Mouse (Mus musculus): ENCODE measurements around the gene Sar1a. TPM values are rescaled to one million over a fixed set of nuclear protein-coding genes. Genes with fewer than 3 reads are reported as not detected.
A peak's percentile ranks its signal among the peaks of the same experiment; 100 is the strongest.

Sar1a gene
- polyA plus RNA-seq, 1 experiment from 2014 or later = 166 TPM

GRCm38 (mm10) chr10:61695703-61696559, 15.8 kb downstream of the Sar1a start:
- Histone ChIP-seq H3K4me3 (ENCODE audit: low read depth, low read length) (peak overlapping the region; percentile 98), H3K4me2 (peak overlapping the region; percentile 100), H3K9me3 (ENCODE audit: control insufficient read depth, low read length) (no peaks in the 10 kb centered on the region), H3K27me3 (replicated peaks; ENCODE audit: control insufficient read depth, insufficient read depth, low read length) (no peaks in the 10 kb centered on the region), H3K4me1 (replicated peaks; ENCODE audit: control insufficient read depth, insufficient read depth, low read length) (peaks cover 15% of the 10 kb centered on the region), H3K36me3 (ENCODE audit: control insufficient read depth, insufficient read depth, low read length) (peaks cover 26% of the 10 kb centered on the region), H3K27ac (ENCODE audit: low read depth, low read length) (peak overlapping the region; percentile 55), H3K9ac (ENCODE audit: low read depth, low read length) (peak overlapping the region; percentile 86)
- peak; percentile 47 for ATAC-seq (replicated peaks; ENCODE audit: low FRiP score)
- WGBS = under 1% methylated on average over 106 of the region's 111 CpGs
- DNase-seq (ENCODE audit: low spot score) = peak; percentile 58

- H3K36me3 ChIP-seq (ENCODE audit: control insufficient read depth, insufficient read depth, low read length) = peaks cover 21% of the 10 kb centered on the region
Observed at GRCm38 (mm10) chr10:61696560-61696823, 16.4 kb downstream of the Sar1a start.

GRCm38 (mm10) chr10:61697028-61697427, 16.9 kb downstream of the Sar1a start:
- ATAC-seq (replicated peaks; ENCODE audit: low FRiP score) (no peak), DNase-seq (ENCODE audit: low spot score) (no peak)
- Histone ChIP-seq H3K36me3 (ENCODE audit: control insufficient read depth, insufficient read depth, low read length) (peaks cover 16% of the 10 kb centered on the region), H3K27me3 (replicated peaks; ENCODE audit: control insufficient read depth, insufficient read depth, low read length) (no peaks in the 10 kb centered on the region), H3K4me3 (ENCODE audit: low read depth, low read length) (peak overlapping the region; percentile 98), H3K4me2 (peak overlapping the region; percentile 100), H3K4me1 (replicated peaks; ENCODE audit: control insufficient read depth, insufficient read depth, low read length) (peaks cover 15% of the 10 kb centered on the region), H3K27ac (ENCODE audit: low read depth, low read length) (no peak overlapping the region), H3K9ac (ENCODE audit: low read depth, low read length) (peak overlapping the region; percentile 86), H3K9me3 (ENCODE audit: control insufficient read depth, low read length) (no peaks in the 10 kb centered on the region)
- WGBS = 82% methylated on average over 2 of the region's 2 CpGs

More at GRCm38 (mm10) chr10:61696560-61696823, 16.4 kb downstream of the Sar1a start:
- Histone ChIP-seq H3K4me1 (replicated peaks; ENCODE audit: control insufficient read depth, insufficient read depth, low read length) (peaks cover 15% of the 10 kb centered on the region), H3K27me3 (replicated peaks; ENCODE audit: control insufficient read depth, insufficient read depth, low read length) (no peaks in the 10 kb centered on the region), H3K4me2 (peak overlapping the region; percentile 100), H3K27ac (ENCODE audit: low read depth, low read length) (peak overlapping the region; percentile 25; the same call in 1 of the 2 replicates), H3K9me3 (ENCODE audit: control insufficient read depth, low read length) (no peaks in the 10 kb centered on the region), H3K9ac (ENCODE audit: low read depth, low read length) (peak overlapping the region; percentile 86), H3K4me3 (ENCODE audit: low read depth, low read length) (peak overlapping the region; percentile 98)
- ATAC-seq (replicated peaks; ENCODE audit: low FRiP score) (no peak), DNase-seq (ENCODE audit: low spot score) (no peak)
- WGBS = 6% methylated on average over 19 of the region's 19 CpGs

- Histone ChIP-seq H3K27ac (ENCODE audit: low read depth, low read length) (no peak overlapping the region), H3K9ac (ENCODE audit: low read depth, low read length) (no peak overlapping the region), H3K4me1 (replicated peaks; ENCODE audit: control insufficient read depth, insufficient read depth, low read length) (peaks cover 5% of the 10 kb centered on the region; the same call in 1 of the 2 replicates), H3K36me3 (ENCODE audit: control insufficient read depth, insufficient read depth, low read length) (peaks cover 7% of the 10 kb centered on the region), H3K9me3 (ENCODE audit: control insufficient read depth, low read length) (no peaks in the 10 kb centered on the region), H3K4me3 (ENCODE audit: low read depth, low read length) (no peak overlapping the region), H3K4me2 (no peak overlapping the region), H3K27me3 (replicated peaks; ENCODE audit: control insufficient read depth, insufficient read depth, low read length) (no peaks in the 10 kb centered on the region)
- 81% methylated on average over 4 of the region's 4 CpGs for whole genome bisulfite sequencing
- no peak for DNase-seq (ENCODE audit: low spot score)
- no peak for ATAC-seq (replicated peaks; ENCODE audit: low FRiP score)
Observed at GRCm38 (mm10) chr10:61704663-61705062, 24.6 kb downstream of the Sar1a start.

GRCm38 (mm10) chr10:61706412-61707375, 26.6 kb downstream of the Sar1a start:
- ATAC-seq (replicated peaks; ENCODE audit: low FRiP score) = no peak
- Histone ChIP-seq H3K9me3 (ENCODE audit: control insufficient read depth, low read length) (no peaks in the 10 kb centered on the region), H3K4me3 (ENCODE audit: low read depth, low read length) (no peak overlapping the region), H3K9ac (ENCODE audit: low read depth, low read length) (no peak overlapping the region), H3K4me2 (no peak overlapping the region), H3K4me1 (replicated peaks; ENCODE audit: control insufficient read depth, insufficient read depth, low read length) (peaks cover 5% of the 10 kb centered on the region; the same call in 1 of the 2 replicates), H3K27ac (ENCODE audit: low read depth, low read length) (no peak overlapping the region), H3K27me3 (replicated peaks; ENCODE audit: control insufficient read depth, insufficient read depth, low read length) (no peaks in the 10 kb centered on the region), H3K36me3 (ENCODE audit: control insufficient read depth, insufficient read depth, low read length) (peaks cover 7% of the 10 kb centered on the region)
- no peak for DNase-seq (ENCODE audit: low spot score)
- 68% methylated on average over 6 of the region's 6 CpGs for WGBS

- no peak overlapping the region for H3K9ac ChIP-seq (ENCODE audit: low read depth, low read length)
- no peaks in the 10 kb centered on the region for H3K27me3 ChIP-seq (replicated peaks; ENCODE audit: control insufficient read depth, insufficient read depth, low read length)
- no peak for DNase-seq (ENCODE audit: low spot score)
- no peaks in the 10 kb centered on the region for H3K9me3 ChIP-seq (ENCODE audit: control insufficient read depth, low read length)
- H3K36me3 ChIP-seq (ENCODE audit: control insufficient read depth, insufficient read depth, low read length) = no peaks in the 10 kb centered on the region
- WGBS = 61% methylated on average over 3 of the region's 3 CpGs
- no peak overlapping the region for H3K4me2 ChIP-seq
- ATAC-seq (replicated peaks; ENCODE audit: low FRiP score) = no peak
- H3K4me3 ChIP-seq (ENCODE audit: low read depth, low read length) = no peak overlapping the region
- no peak overlapping the region for H3K27ac ChIP-seq (ENCODE audit: low read depth, low read length)
- H3K4me1 ChIP-seq (replicated peaks; ENCODE audit: control insufficient read depth, insufficient read depth, low read length) = peaks cover 5% of the 10 kb centered on the region; the same call in 1 of the 2 replicates
Observed at GRCm38 (mm10) chr10:61713601-61714000, 33.5 kb downstream of the Sar1a start.

GRCm38 (mm10) chr10:61714146-61714545, 34.0 kb downstream of the Sar1a start:
- ATAC-seq (replicated peaks; ENCODE audit: low FRiP score) = 0 out of 2 replicates have a peak, but pooled peaks have one; percentile 24
- peaks cover 5% of the 10 kb centered on the region; the same call in 1 of the 2 replicates for H3K4me1 ChIP-seq (replicated peaks; ENCODE audit: control insufficient read depth, insufficient read depth, low read length)
- no peak overlapping the region for H3K4me2 ChIP-seq
- H3K27me3 ChIP-seq (replicated peaks; ENCODE audit: control insufficient read depth, insufficient read depth, low read length) = no peaks in the 10 kb centered on the region
- H3K27ac ChIP-seq (ENCODE audit: low read depth, low read length) = no peak overlapping the region
- H3K9me3 ChIP-seq (ENCODE audit: control insufficient read depth, low read length) = no peaks in the 10 kb centered on the region
- WGBS = 84% methylated on average over 4 of the region's 4 CpGs
- H3K9ac ChIP-seq (ENCODE audit: low read depth, low read length) = no peak overlapping the region
- no peak for DNase-seq (ENCODE audit: low spot score)
- no peak overlapping the region for H3K4me3 ChIP-seq (ENCODE audit: low read depth, low read length)
- no peaks in the 10 kb centered on the region for H3K36me3 ChIP-seq (ENCODE audit: control insufficient read depth, insufficient read depth, low read length)

GRCm38 (mm10) chr10:61714771-61715461, 34.8 kb downstream of the Sar1a start, which contains the start of gene Aifm2:
Gene Aifm2 (plus strand): TSS chr10:61715263.
- Histone ChIP-seq H3K4me2 (peak within 1 kb of the TSS; percentile 87), H3K9ac (ENCODE audit: low read depth, low read length) (peak within 1 kb of the TSS; percentile 39), H3K36me3 (ENCODE audit: control insufficient read depth, insufficient read depth, low read length) (no peaks in the 10 kb centered on the region), H3K27me3 (replicated peaks; ENCODE audit: control insufficient read depth, insufficient read depth, low read length) (no peaks in the 10 kb centered on the region), H3K4me1 (replicated peaks; ENCODE audit: control insufficient read depth, insufficient read depth, low read length) (peaks cover 5% of the 10 kb centered on the region; the same call in 1 of the 2 replicates), H3K9me3 (ENCODE audit: control insufficient read depth, low read length) (no peaks in the 10 kb centered on the region), H3K27ac (ENCODE audit: low read depth, low read length) (no peak within 1 kb of the TSS), H3K4me3 (ENCODE audit: low read depth, low read length) (peak within 1 kb of the TSS; percentile 56)
- WGBS = 14% methylated on average over 33 of the region's 36 CpGs
- DNase-seq (ENCODE audit: low spot score) = peak; percentile 84
- peak; percentile 89 for ATAC-seq (replicated peaks; ENCODE audit: low FRiP score)

All from liver, embryonic 11.5 days (tissue).